Mouse (Mus musculus) activated CD4-positive, CD25-positive, alpha-beta regulatory T cell, adult 4 months (primary cell): ENCODE data around the gene Olfr1152. TPM values are rescaled to one million over a fixed set of nuclear protein-coding genes. Genes with fewer than 3 reads are reported as not detected.

ENCODE experiments used
- ATAC-seq: one replicate; pipeline ENCODE4 v1.8.0; 2017
- polyA plus RNA-seq, 2 experiments: library from polyadenylated mRNA; unstranded; fragments of 100-300 nt; shearing (Covaris generic); gene quantifications; one replicate each; pipeline ENCODE4 v1.2.1; 2017

The Olfr1152 gene
- under 1 TPM in 1 of 2 experiments, not detected in 1; 0.08 TPM for polyA plus RNA-seq

GRCm38 (mm10) chr2:87866192-87866591 lies at the start of gene Olfr1152:
Gene Olfr1152 (plus strand): TSS chr2:87866492.
- ATAC-seq, result no peak

- no peak for ATAC-seq
Observed at GRCm38 (mm10) chr2:87830233-87830632, 36.1 kb upstream of the Olfr1152 start, which contains the start of gene Olfr1148. Gene Olfr1148 (plus strand): TSS chr2:87830533.

GRCm38 (mm10) chr2:87843693-87844092 lies 22.6 kb upstream of the Olfr1152 start, which contains the start of gene Olfr1150-ps1:
Gene Olfr1150-ps1 (plus strand): TSS chr2:87843993.
- ATAC-seq, result no peak

GRCm38 (mm10) chr2:87855562-87855961 lies 10.7 kb upstream of the Olfr1152 start, which contains the start of gene Olfr1151:
Gene Olfr1151 (plus strand): TSS chr2:87855862.
- ATAC-seq, result no peak

GRCm38 (mm10) chr2:87894662-87895061 lies 28.4 kb downstream of the Olfr1152 start, which contains the start of gene Olfr1153:
Gene Olfr1153 (plus strand): TSS chr2:87894962.
- ATAC-seq, result no peak

GRCm38 (mm10) chr2:87905066-87905465 lies 38.8 kb downstream of the Olfr1152 start, which contains the start of gene Olfr1154:
Gene Olfr1154 (minus strand): TSS chr2:87905166.
- no peak for ATAC-seq

Other genes with a start within 250 kb of the Olfr1152 start
- not detected for gene Olfr1131, start 239.4 kb upstream of the Olfr1152 start, polyA plus RNA-seq
- not detected for gene Olfr1132, start 229.0 kb upstream of the Olfr1152 start, polyA plus RNA-seq
- not detected for gene Olfr1133, start 219.1 kb upstream of the Olfr1152 start, polyA plus RNA-seq
- gene Olfr1134, start 208.0 kb upstream of the Olfr1152 start, polyA plus RNA-seq, result not detected
- gene Olfr1135, start 192.8 kb upstream of the Olfr1152 start, polyA plus RNA-seq, result not detected
- gene Olfr1136, start 172.5 kb upstream of the Olfr1152 start, polyA plus RNA-seq, result not detected
- not detected for gene Olfr1137, start 153.3 kb upstream of the Olfr1152 start, polyA plus RNA-seq
- not detected for gene Olfr1138, start 126.5 kb upstream of the Olfr1152 start, polyA plus RNA-seq
- gene Olfr1140, start 122.7 kb upstream of the Olfr1152 start, polyA plus RNA-seq, result not detected
- not detected for gene Olfr1141, start 112.5 kb upstream of the Olfr1152 start, polyA plus RNA-seq
- not detected for gene Olfr152, start 87.0 kb upstream of the Olfr1152 start, polyA plus RNA-seq
- not detected for gene Olfr1143, start 65.9 kb upstream of the Olfr1152 start, polyA plus RNA-seq
- not detected for gene Olfr1145, start 56.7 kb upstream of the Olfr1152 start, polyA plus RNA-seq
- gene Olfr1148, start 36.0 kb upstream of the Olfr1152 start, polyA plus RNA-seq, result not detected
- not detected for gene Olfr1150-ps1, start 22.5 kb upstream of the Olfr1152 start, polyA plus RNA-seq
- gene Olfr1151, start 10.6 kb upstream of the Olfr1152 start, polyA plus RNA-seq, result not detected
- gene Olfr1153, start 28.5 kb downstream of the Olfr1152 start, polyA plus RNA-seq, result not detected
- gene Olfr1154, start 38.7 kb downstream of the Olfr1152 start, polyA plus RNA-seq, result not detected
- not detected for gene Olfr1155, start 78.6 kb downstream of the Olfr1152 start, polyA plus RNA-seq
- under 1 TPM in 1 of 2 experiments, not detected in 1; 0.20 TPM for gene Olfr1156, start 86.6 kb downstream of the Olfr1152 start, polyA plus RNA-seq
- under 1 TPM in 1 of 2 experiments, not detected in 1; 0.15 TPM for gene Olfr1157, start 101.8 kb downstream of the Olfr1152 start, polyA plus RNA-seq
- gene Olfr74, start 108.2 kb downstream of the Olfr1152 start, polyA plus RNA-seq, result not detected
- not detected for gene Olfr1158, start 123.6 kb downstream of the Olfr1152 start, polyA plus RNA-seq
- not detected for gene Olfr1160, start 141.8 kb downstream of the Olfr1152 start, polyA plus RNA-seq
- gene Olfr1161, start 156.3 kb downstream of the Olfr1152 start, polyA plus RNA-seq, result not detected
- not detected for gene Olfr73, start 171.2 kb downstream of the Olfr1152 start, polyA plus RNA-seq
- gene Olfr1162, start 184.6 kb downstream of the Olfr1152 start, polyA plus RNA-seq, result not detected
- not detected for gene Olfr1163, start 205.3 kb downstream of the Olfr1152 start, polyA plus RNA-seq
- not detected for gene Olfr1164, start 227.5 kb downstream of the Olfr1152 start, polyA plus RNA-seq